Mouse (Mus musculus): ENCODE results near the gene Gm37240.

DNA sequence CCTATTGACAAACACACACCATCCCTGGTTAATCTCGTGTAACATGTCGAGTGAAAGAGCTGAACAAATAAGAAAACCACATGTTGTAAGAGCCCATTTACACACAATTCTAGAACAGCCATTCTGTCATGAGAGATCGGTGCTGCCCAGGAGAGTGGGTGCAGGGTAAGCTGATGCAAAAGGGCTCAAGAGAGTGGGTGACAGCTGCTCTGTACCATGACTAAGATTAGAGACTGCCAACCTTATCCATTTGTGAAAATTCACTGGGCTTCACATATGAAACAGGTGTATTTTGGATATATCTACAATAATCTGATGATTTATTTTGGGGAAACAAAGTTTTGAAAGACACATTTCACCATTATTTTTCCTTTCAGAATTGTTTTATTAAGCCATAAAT lies 1331.5 kb downstream of the Gm37240 start:
- TF ChIP-seq CTCF (IDR thresholded peaks at IDR 0.05; ENCODE audit: insufficient read depth, low read depth, low read length) = no peak
- no peak for TF ChIP-seq POLR2A (IDR thresholded peaks at IDR 0.05; ENCODE audit: insufficient read depth, low read depth, low read length)

Measured in olfactory bulb, adult 2 months (tissue).